Mouse (Mus musculus) forebrain, postnatal 0 days (tissue): ENCODE results near the gene Spag6. TPM values are rescaled to one million over a fixed set of nuclear protein-coding genes. Genes with fewer than 3 reads are reported as not detected.
A peak's percentile ranks its signal among the peaks of the same experiment; 100 is the strongest.

Source experiments
- ATAC-seq: fragments of 200-750 bp; cut with Nextera tagmentation; 2 replicates; pipeline ENCODE4 v1.8.0; 2017; ENCODE audit warnings: mild to moderate bottlenecking, moderate library complexity
- DNase-seq: peaks from one replicate; pipeline ENCODE4 v3.0.0-alpha.2; 2015
- H3K27ac ChIP-seq: fragments of 300-500 bp; sonication (generic); 2 replicates; pipeline ENCODE4 v1.5.1; 2014; ENCODE audit warnings: low read depth, mild to moderate bottlenecking, antibody characterized with exemption, low read length, moderate library complexity, mixed read lengths
- H3K27me3 ChIP-seq: fragments of 300-500 bp; sonication (generic); 2 replicates; pipeline ENCODE4 v1.6.1; 2014; ENCODE audit warnings: mild to moderate bottlenecking, low read length, mixed read lengths; ENCODE audit not compliant: insufficient read depth
- H3K36me3 ChIP-seq: fragments of 300-500 bp; sonication (generic); 2 replicates; pipeline ENCODE4 v1.6.1; 2014; ENCODE audit warnings: mild to moderate bottlenecking, moderate library complexity; ENCODE audit not compliant: insufficient read depth
- H3K4me1 ChIP-seq: fragments of 300-500 bp; sonication (generic); 2 replicates; pipeline ENCODE4 v1.6.1; 2014; ENCODE audit warnings: antibody characterized with exemption; ENCODE audit not compliant: insufficient read depth
- H3K4me2 ChIP-seq: fragments of 300-500 bp; sonication (generic); 2 replicates; pipeline ENCODE4 v1.6.1; 2014; ENCODE audit warnings: low read depth, mild to moderate bottlenecking, moderate library complexity
- H3K4me3 ChIP-seq: fragments of 300-500 bp; sonication (generic); 2 replicates; pipeline ENCODE4 v1.5.1; 2014; ENCODE audit warnings: low read depth, low read length, mixed read lengths
- H3K9ac ChIP-seq: fragments of 300-500 bp; sonication (generic); 2 replicates; pipeline ENCODE4 v1.6.1; 2014; ENCODE audit warnings: mild to moderate bottlenecking
- H3K9me3 ChIP-seq: fragments of 300-500 bp; sonication (generic); 2 replicates; pipeline ENCODE4 v1.6.1; 2016; ENCODE audit warnings: low read length
- CTCF ChIP-seq: sonication (generic); IDR thresholded peaks from 2 replicates; pipeline ENCODE4 v1.5.1; 2016; ENCODE audit warnings: antibody characterized with exemption, control low read depth, low read depth
- WGBS: fragments of 180-500 bp; shearing (Covaris S2); extraction: QIAGEN DNeasy Blood & Tissue Kit; methylation state at CpG from one replicate; pipeline ENCODE4 v1.1.7; 2014; 5-methylcytosine and 5-hydroxymethylcytosine counted together
- polyA plus RNA-seq: library from polyadenylated mRNA; unstranded; fragments of >200 nt; fragmentation: Nextera tagmentation; extraction: Ambion mirVana; gene quantifications from 2 replicates; pipeline ENCODE4 v1.2.1, GENCODE M21; 2015
- total RNA-seq: library from RNA; depleted of rRNA; stranded (reverse); fragments of >200 nt; gene quantifications from 2 replicates; pipeline ENCODE4 v1.2.3, GENCODE M21; 2014

The Spag6 gene
- total and polyA plus RNA-seq, 2 experiments from 2014 or later, result 0.06 TPM; not detected in 1

DNA sequence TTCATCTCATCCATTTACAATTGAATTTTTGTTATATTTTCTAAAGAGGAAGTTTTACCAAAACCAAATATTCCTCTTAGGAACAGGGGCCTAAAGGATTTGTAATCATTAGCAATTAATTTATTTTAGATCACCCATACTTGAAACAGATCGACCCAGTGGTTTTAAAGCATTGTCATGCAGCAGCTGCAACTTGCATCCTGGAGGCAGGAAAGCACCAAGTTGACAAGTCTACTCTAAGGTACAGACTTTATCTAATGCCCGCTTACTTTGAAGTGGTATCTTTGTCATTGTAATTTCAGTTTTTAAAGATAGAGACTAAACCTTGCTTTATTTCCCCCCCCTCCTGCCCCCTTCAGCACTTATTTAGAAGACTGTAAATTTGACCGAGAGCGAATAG lies 20.1 kb upstream of the Spag6 start:
- no peak overlapping the region for H3K4me2 ChIP-seq

DNA sequence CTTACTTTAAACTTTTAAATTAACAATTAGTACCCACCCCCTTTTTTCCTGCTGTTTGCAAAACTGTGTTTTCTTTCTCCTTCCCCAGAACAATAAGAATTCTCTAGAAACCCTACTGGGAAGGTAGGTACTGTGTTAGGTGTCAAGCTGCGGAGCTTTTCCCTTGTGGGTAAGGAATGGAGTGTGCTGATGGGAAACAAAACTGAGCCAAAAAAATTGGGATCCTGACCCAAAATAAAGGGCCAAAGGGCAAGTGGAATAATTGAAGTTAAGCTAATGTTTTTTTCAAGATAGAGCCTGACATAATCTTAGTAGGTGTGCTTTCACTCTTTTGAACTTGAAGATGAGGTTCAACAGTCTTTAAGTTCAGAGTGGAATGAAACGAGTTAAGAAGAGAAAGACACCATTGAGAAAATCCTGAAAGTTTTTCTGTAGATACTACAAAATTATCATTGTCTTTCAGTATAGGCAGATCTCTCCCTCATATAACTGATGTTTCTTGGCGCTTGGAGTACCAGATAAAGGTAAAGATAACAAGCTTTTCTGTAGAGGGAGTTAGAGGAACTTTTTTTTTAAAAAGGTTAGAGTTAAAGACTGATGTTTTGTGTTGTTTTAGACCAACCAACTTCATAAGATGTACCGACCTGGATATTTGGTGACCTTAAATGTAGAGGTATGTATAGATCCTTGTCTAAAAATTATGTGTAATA lies 19.5 kb upstream of the Spag6 start:
- Histone ChIP-seq H3K27me3 (0 out of 2 replicates have a peak, but pooled peaks cover 4% of the 10 kb centered on the region), H3K36me3 (no peaks in the 10 kb centered on the region), H3K4me2 (no peak overlapping the region), H3K4me3 (no peak overlapping the region), H3K4me1 (0 out of 2 replicates have a peak, but pooled peaks cover 11% of the 10 kb centered on the region), H3K9ac (no peak overlapping the region), H3K27ac (no peak overlapping the region), H3K9me3 (no peaks in the 10 kb centered on the region)
- whole genome bisulfite sequencing, result 81% methylated on average over 4 of the region's 4 CpGs
- DNase-seq (no peak), ATAC-seq (no peak)
- no peak for TF ChIP-seq CTCF

More for the DNA sequence above, 20.1 kb upstream of the Spag6 start:
- Histone ChIP-seq H3K9me3 (no peaks in the 10 kb centered on the region), H3K36me3 (no peaks in the 10 kb centered on the region), H3K4me3 (no peak overlapping the region), H3K27me3 (no peaks in the 10 kb centered on the region), H3K4me1 (0 out of 2 replicates have a peak, but pooled peaks cover 11% of the 10 kb centered on the region), H3K27ac (no peak overlapping the region), H3K9ac (no peak overlapping the region)
- DNase-seq (no peak), ATAC-seq (no peak)
- 72% methylated on average over 4 of the region's 4 CpGs for WGBS
- no peak for TF ChIP-seq CTCF

DNA sequence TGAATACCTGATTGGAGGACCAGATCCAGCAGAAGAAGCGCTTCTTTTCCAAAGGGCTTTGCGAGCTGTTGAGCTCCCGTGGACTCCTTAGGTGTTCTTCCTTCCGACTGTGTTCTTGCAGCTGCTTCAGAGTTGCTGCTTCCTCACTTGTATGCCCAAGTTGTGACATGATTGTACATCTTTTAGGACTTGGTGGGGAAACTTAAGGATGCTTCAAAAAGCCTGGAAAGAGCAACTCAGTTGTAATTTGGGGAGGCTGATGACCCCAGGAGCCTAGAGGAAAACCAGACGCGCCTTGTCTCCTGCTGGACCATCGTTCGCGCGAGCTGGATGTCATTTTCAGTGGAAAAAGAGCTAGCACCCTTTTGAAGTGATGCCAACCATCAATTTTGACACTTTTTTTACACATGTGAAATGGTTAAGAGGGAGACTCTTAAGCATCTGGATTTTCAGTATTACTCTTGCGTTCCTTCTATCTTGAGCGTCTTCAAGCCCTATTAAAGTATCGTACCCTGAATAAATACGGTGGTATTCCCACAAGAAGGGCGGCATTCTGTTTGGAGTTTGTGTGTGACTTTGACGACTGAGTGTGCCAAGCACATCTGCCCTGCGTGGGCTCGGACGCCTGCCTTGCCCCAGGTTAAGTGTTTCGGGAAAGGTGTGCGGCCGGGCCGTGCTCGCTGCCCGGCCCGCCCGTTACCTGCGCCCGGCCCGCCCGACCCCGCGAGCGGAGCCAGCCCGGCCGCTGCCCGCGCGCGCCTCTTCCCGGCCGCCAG lies 18.0 kb upstream of the Spag6 start:
- DNase-seq (no peak), ATAC-seq (no peak)
- Histone ChIP-seq H3K4me2 (peak overlapping the region; percentile 86), H3K27me3 (peaks cover 11% of the 10 kb centered on the region), H3K4me1 (peaks cover 18% of the 10 kb centered on the region), H3K4me3 (peak overlapping the region; percentile 99), H3K36me3 (no peaks in the 10 kb centered on the region), H3K9me3 (no peaks in the 10 kb centered on the region), H3K27ac (peak overlapping the region; percentile 98), H3K9ac (peak overlapping the region; percentile 98)
- no peak for TF ChIP-seq CTCF
- WGBS, result 15% methylated on average over 38 of the region's 42 CpGs

DNA sequence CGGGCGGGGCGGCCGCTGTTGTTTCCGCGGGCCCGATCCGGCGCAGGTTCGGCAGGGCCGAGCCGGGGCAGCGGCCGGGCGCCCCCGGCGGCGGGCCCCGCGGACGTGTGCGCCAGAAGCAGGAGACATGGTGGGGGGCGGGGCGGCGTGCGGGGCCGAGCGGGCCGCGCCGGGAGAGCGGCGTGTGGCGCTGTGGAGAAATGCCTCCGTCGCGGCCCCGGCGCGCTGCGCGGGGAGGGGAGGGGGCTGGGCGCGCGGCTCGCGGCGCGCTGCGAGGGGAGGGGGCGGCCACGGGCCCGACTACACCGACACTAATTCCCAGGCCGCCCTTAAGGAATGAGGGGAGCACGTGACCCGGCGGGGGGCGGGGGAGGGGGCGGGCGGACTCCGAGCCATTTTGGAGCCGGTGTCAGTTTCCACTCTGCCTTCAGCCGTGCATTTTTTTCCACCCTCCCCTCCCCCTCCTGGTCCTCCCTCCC lies 17.3 kb upstream of the Spag6 start:
- no peaks in the 10 kb centered on the region for H3K9me3 ChIP-seq
- H3K9ac ChIP-seq, result peak overlapping the region; percentile 98
- H3K4me2 ChIP-seq, result peak overlapping the region; percentile 86
- TF ChIP-seq CTCF, result 0 out of 2 replicates have a peak, but pooled peaks have one; percentile 7
- peak overlapping the region; percentile 99 for H3K4me3 ChIP-seq
- H3K27me3 ChIP-seq, result peaks cover 11% of the 10 kb centered on the region
- H3K36me3 ChIP-seq, result no peaks in the 10 kb centered on the region
- DNase-seq (peak; percentile 94), ATAC-seq (peak; percentile 80)
- peak overlapping the region; percentile 98 for H3K27ac ChIP-seq
- peaks cover 18% of the 10 kb centered on the region for H3K4me1 ChIP-seq
- 3% methylated on average over 23 of the region's 64 CpGs for WGBS

DNA sequence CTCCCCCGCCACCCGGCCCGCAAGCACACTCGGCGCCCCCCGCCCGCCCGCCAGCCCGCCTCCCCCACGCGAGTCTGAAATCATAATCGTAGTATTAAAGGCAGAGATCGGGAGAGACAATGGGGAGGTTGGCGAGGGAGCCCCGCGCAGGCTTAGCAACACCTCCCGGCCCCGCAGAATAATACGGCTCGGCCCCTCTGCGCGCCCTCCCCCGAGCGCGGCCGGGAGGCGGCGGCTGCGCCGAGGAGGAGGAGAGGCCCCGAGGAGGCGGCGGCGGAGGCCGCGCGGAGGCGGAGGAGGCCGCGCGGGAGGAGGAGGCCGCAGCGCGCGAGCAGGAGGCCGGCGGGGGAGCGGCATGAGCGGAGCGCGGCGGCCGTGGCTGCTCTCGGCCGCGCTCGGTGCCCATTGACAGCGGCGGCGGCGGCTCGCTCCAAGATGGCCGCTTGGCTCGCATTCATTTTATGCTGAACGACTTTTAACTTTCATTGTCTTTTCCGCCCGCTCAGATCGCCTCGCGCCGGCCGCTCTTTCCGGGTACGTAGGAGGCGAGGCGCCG lies 16.8 kb upstream of the Spag6 start, which contains the start of gene Bmi1:
Gene Bmi1 (plus strand): TSS at position 83 of the 556 bp plus-strand sequence.
- Histone ChIP-seq H3K36me3 (no peaks in the 10 kb centered on the region), H3K4me1 (peaks cover 18% of the 10 kb centered on the region), H3K27me3 (peaks cover 11% of the 10 kb centered on the region), H3K4me2 (peak within 1 kb of the TSS; percentile 86), H3K9ac (peak within 1 kb of the TSS; percentile 98), H3K27ac (peak within 1 kb of the TSS; percentile 98), H3K4me3 (peak within 1 kb of the TSS; percentile 99), H3K9me3 (no peaks in the 10 kb centered on the region)
- TF ChIP-seq CTCF, result no peak
- ATAC-seq, result peak; percentile 58
- peak; percentile 77 for DNase-seq
- whole genome bisulfite sequencing, result 6% methylated on average over 66 of the region's 77 CpGs

DNA sequence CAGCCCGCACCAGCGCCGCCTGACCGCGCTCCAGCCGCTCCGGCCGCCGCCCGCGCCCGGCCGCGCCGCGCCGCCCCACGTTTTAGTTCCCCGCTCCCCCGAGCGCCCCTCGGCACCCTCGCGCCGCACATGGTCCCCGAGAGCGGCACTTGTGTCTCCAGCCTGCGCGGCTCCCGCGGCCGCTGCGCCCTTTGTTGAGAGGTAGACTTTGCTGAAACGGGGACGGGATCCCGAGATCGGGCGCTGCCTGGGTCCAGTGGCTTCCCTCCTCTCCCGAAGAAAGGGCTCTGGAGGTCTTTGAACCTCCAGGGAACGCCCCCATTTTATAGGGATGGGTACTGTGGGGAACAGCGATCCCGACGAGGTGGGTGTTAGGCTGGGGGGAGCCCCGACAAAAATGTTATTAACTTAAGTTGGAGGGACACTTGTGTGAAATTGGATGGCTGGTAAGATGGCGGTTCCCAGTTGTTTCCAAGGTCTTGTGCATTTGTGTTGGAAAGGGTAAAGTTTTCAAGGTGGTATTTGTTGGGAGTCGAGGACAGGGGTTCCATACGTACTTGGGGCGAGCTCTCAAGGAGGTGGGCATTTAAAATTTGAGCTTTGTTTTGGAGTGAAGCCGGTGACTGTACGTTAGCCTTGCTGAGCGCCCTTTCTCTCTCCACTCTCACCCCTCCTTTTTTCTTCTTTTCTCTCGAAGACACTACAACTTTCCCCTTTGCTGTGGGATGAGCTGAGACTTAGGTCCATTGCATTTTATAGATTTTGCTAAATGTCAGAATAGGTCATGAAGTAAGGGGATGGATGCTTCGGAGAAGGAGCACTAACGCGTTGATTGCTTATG lies 16.0 kb upstream of the Spag6 start:
- peak overlapping the region; percentile 99 for H3K4me3 ChIP-seq
- H3K36me3 ChIP-seq, result no peaks in the 10 kb centered on the region
- no peak; the same call in 1 of the 2 replicates for ATAC-seq
- H3K27me3 ChIP-seq, result peaks cover 11% of the 10 kb centered on the region
- H3K9me3 ChIP-seq, result no peaks in the 10 kb centered on the region
- under 1% methylated on average over 37 of the region's 55 CpGs for WGBS
- peak overlapping the region; percentile 86 for H3K4me2 ChIP-seq
- H3K27ac ChIP-seq, result peak overlapping the region; percentile 98
- H3K4me1 ChIP-seq, result peaks cover 18% of the 10 kb centered on the region
- DNase-seq, result peak; percentile 57
- TF ChIP-seq CTCF, result no peak
- peak overlapping the region; percentile 98 for H3K9ac ChIP-seq
